Mouse (Mus musculus): Measurements from ENCODE around the gene Grin2b. TPM values are rescaled to one million over a fixed set of nuclear protein-coding genes. Genes with fewer than 3 reads are reported as not detected.

Grin2b gene
- under 0.01 TPM in 1 of 2 replicates, not detected in the other for total RNA-seq (2017)

- no peak for ATAC-seq (ENCODE audit: extremely low read depth, insufficient number of reproducible peaks, low FRiP score, poor library complexity, severe bottlenecking)
Observed at GRCm38 (mm10) chr6:136173191-136173896, at the start of gene Grin2b. TSS of gene Grin2b (minus strand) at chr6:136173511.

- ATAC-seq (ENCODE audit: extremely low read depth, insufficient number of reproducible peaks, low FRiP score, poor library complexity, severe bottlenecking): no peak
Observed at GRCm38 (mm10) chr6:136221894-136222293, 48.6 kb upstream of the Grin2b start.

GRCm38 (mm10) chr6:136210442-136210841 is 37.1 kb upstream of the Grin2b start:
- ATAC-seq (ENCODE audit: extremely low read depth, insufficient number of reproducible peaks, low FRiP score, poor library complexity, severe bottlenecking): no peak

- ATAC-seq (ENCODE audit: extremely low read depth, insufficient number of reproducible peaks, low FRiP score, poor library complexity, severe bottlenecking): no peak
Observed at GRCm38 (mm10) chr6:136199814-136200213, 26.5 kb upstream of the Grin2b start.

- ATAC-seq (ENCODE audit: extremely low read depth, insufficient number of reproducible peaks, low FRiP score, poor library complexity, severe bottlenecking): no peak
Observed at GRCm38 (mm10) chr6:136194616-136195015, 21.3 kb upstream of the Grin2b start.

- no peak for ATAC-seq (ENCODE audit: extremely low read depth, insufficient number of reproducible peaks, low FRiP score, poor library complexity, severe bottlenecking)
Observed at GRCm38 (mm10) chr6:136178066-136178465, 4.8 kb upstream of the Grin2b start.

GRCm38 (mm10) chr6:136172801-136173190 is 515 bp downstream of the Grin2b start:
- ATAC-seq (ENCODE audit: extremely low read depth, insufficient number of reproducible peaks, low FRiP score, poor library complexity, severe bottlenecking): no peak

GRCm38 (mm10) chr6:136172172-136172651 is 1.1 kb downstream of the Grin2b start:
- ATAC-seq (ENCODE audit: extremely low read depth, insufficient number of reproducible peaks, low FRiP score, poor library complexity, severe bottlenecking): no peak

GRCm38 (mm10) chr6:136171343-136171742 is 2.0 kb downstream of the Grin2b start:
- ATAC-seq (ENCODE audit: extremely low read depth, insufficient number of reproducible peaks, low FRiP score, poor library complexity, severe bottlenecking): no peak

GRCm38 (mm10) chr6:136170381-136170780 is 2.9 kb downstream of the Grin2b start:
- no peak for ATAC-seq (ENCODE audit: extremely low read depth, insufficient number of reproducible peaks, low FRiP score, poor library complexity, severe bottlenecking)

GRCm38 (mm10) chr6:136167361-136167760 is 6.0 kb downstream of the Grin2b start:
- ATAC-seq (ENCODE audit: extremely low read depth, insufficient number of reproducible peaks, low FRiP score, poor library complexity, severe bottlenecking): no peak

- ATAC-seq (ENCODE audit: extremely low read depth, insufficient number of reproducible peaks, low FRiP score, poor library complexity, severe bottlenecking): no peak
Observed at GRCm38 (mm10) chr6:136165443-136166077, 7.8 kb downstream of the Grin2b start.

GRCm38 (mm10) chr6:136162090-136162489 is 11.2 kb downstream of the Grin2b start:
- no peak for ATAC-seq (ENCODE audit: extremely low read depth, insufficient number of reproducible peaks, low FRiP score, poor library complexity, severe bottlenecking)

- no peak for ATAC-seq (ENCODE audit: extremely low read depth, insufficient number of reproducible peaks, low FRiP score, poor library complexity, severe bottlenecking)
Observed at GRCm38 (mm10) chr6:136153444-136153843, 19.9 kb downstream of the Grin2b start.

- no peak for ATAC-seq (ENCODE audit: extremely low read depth, insufficient number of reproducible peaks, low FRiP score, poor library complexity, severe bottlenecking)
Observed at GRCm38 (mm10) chr6:136150064-136150463, 23.2 kb downstream of the Grin2b start.

GRCm38 (mm10) chr6:136139967-136140366 is 33.3 kb downstream of the Grin2b start:
- no peak for ATAC-seq (ENCODE audit: extremely low read depth, insufficient number of reproducible peaks, low FRiP score, poor library complexity, severe bottlenecking)

GRCm38 (mm10) chr6:136130456-136130855 is 42.9 kb downstream of the Grin2b start:
- ATAC-seq (ENCODE audit: extremely low read depth, insufficient number of reproducible peaks, low FRiP score, poor library complexity, severe bottlenecking): no peak

- ATAC-seq (ENCODE audit: extremely low read depth, insufficient number of reproducible peaks, low FRiP score, poor library complexity, severe bottlenecking): no peak
Observed at GRCm38 (mm10) chr6:136122593-136122992, 50.7 kb downstream of the Grin2b start.

- no peak for ATAC-seq (ENCODE audit: extremely low read depth, insufficient number of reproducible peaks, low FRiP score, poor library complexity, severe bottlenecking)
Observed at GRCm38 (mm10) chr6:136117390-136117789, 55.9 kb downstream of the Grin2b start.

- no peak for ATAC-seq (ENCODE audit: extremely low read depth, insufficient number of reproducible peaks, low FRiP score, poor library complexity, severe bottlenecking)
Observed at GRCm38 (mm10) chr6:136113639-136114410, 59.5 kb downstream of the Grin2b start.
